Mouse (Mus musculus): ENCODE measurements around the gene Esrra.

Gene Esrra

DNA sequence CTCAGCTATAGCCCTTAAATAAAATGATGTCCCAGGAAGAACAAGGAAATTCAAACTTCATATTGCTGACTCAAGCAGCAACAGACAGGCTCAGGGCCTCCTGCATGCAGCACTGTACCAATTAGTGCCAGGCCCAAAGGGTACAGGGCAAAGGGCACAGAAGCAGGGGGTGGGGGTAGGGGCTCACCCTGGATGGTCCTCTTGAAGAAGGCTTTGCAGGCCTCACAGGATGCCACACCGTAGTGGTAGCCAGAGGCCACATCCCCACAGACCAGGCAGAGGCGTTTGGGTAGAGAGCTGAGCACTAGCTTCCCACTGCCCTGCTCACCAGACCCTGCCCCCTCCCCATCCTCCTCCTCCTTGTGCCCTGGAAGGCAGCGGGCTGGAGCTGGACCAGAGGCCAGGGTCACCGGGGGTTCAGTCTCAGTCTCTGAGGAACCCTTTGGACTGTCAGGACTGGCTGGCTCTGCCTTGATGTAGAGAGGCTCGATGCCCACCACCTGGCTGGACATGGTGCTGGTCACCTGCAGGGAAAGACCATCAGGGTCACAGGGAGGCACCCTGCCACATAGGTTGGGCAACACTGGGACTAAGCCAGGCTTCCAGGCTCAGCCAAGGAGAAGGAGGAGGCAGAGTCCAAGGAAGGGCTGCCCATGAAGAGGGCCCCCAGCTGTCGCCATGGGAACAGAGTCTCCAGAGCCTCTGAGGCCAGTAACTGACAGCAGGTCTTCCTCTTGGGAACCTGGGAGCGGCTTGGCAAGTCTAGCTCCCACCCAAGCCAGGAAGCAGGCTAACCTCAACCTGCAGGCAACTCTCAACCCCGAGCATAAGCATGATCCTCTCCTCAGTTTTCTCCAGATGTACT is 1.5 kb downstream of the Esrra start:
- DNase-seq (ENCODE audit: low spot score), result peak; percentile 58

DNA sequence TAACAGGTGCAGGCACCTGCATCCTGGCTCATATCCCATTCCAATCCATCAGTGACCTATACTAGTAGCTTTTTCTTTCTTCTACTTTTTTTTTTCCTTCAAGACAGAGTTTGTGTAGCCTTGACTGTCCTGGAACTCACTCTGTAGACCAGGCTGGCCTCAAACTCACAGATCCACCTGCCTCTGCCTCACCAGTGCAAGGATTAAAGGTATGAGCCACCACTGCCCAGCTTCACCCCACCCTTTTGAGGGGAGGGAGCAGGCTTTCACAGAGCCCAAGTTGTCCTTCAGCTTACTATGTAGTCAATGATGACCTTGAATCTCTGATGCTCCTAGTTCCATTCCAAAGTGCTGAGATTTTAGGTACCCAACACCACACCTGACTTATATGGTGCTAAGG is 2.2 kb downstream of the Esrra start:
- no peak for DNase-seq (ENCODE audit: low spot score)

GRCm38 (mm10) chr19:6918321-6918720 is 3.3 kb downstream of the Esrra start:
- DNase-seq (ENCODE audit: low spot score), result no peak

GRCm38 (mm10) chr19:6916496-6916895 is 5.1 kb downstream of the Esrra start:
- no peak for DNase-seq (ENCODE audit: low spot score)

GRCm38 (mm10) chr19:6915276-6915675 is 6.3 kb downstream of the Esrra start:
- no peak for DNase-seq (ENCODE audit: low spot score)

DNA sequence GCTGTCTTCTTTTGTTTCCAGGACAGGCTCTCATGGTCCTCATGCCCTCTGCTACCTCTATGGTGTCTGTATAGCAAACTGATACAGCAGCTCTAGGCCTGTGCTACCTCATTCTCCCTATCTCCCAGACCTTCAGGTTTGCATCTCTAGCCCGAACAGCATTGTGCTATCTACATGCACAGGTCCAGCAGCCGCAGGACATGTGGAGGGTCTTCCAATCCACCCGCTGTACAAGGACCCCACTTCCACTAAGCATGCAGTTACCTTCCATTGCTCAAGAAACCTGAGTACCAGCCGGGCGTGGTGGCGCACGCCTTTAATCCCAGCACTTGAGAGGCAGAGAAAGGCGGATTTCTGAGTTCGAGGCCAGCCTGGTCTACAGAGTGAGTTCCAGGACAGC is 7.1 kb downstream of the Esrra start:
- no peak for DNase-seq (ENCODE audit: low spot score)

DNA sequence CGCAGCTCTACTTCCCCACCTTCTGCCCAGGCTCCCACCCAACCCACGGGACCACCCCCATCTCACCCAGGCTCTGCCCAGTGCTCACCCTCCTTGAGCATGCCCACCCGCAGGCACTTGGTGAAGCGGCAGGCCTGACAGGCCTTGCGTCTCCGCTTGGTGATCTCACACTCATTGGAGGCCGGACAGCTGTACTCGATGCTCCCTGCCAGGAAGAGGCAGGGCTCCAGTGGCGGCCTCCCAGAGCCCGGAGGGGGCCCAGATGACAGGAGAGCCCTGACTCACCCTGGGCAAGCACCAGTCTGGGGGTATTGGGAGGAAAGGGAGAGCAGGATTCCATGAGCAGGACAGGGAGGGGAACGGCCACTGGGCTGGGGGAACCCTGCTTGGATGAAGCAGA is 7.6 kb downstream of the Esrra start:
- DNase-seq (ENCODE audit: low spot score), result no peak

- no peak for DNase-seq (ENCODE audit: low spot score)
These were observed 8.6 kb downstream of the Esrra start for GRCm38 (mm10) chr19:6913036-6913435.

GRCm38 (mm10) chr19:6912205-6912970 is 9.2 kb downstream of the Esrra start:
- DNase-seq (ENCODE audit: low spot score), result no peak

GRCm38 (mm10) chr19:6911101-6912074 is 10.2 kb downstream of the Esrra start:
- DNase-seq (ENCODE audit: low spot score), result no peak

DNA sequence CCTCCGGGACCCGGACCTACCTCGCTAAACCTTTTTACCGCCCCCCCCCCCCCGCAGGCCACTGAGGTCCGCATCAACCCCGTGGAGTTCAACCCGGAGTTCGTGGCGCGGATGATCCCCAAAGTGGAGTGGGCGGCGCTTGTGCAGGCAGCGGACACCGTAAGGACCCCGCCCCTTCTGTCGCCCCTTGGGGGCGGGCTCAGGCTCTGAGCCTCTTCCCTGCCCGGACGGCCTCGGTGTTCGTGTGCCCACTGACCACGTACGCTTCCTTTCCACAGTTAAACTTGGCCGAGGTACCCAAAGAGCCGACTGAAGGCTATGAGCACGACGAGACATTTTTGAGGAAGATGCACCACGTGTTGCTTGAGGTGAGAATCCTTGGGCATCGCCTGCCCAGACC is 11.3 kb downstream of the Esrra start:
- DNase-seq (ENCODE audit: low spot score), result peak; percentile 50

DNA sequence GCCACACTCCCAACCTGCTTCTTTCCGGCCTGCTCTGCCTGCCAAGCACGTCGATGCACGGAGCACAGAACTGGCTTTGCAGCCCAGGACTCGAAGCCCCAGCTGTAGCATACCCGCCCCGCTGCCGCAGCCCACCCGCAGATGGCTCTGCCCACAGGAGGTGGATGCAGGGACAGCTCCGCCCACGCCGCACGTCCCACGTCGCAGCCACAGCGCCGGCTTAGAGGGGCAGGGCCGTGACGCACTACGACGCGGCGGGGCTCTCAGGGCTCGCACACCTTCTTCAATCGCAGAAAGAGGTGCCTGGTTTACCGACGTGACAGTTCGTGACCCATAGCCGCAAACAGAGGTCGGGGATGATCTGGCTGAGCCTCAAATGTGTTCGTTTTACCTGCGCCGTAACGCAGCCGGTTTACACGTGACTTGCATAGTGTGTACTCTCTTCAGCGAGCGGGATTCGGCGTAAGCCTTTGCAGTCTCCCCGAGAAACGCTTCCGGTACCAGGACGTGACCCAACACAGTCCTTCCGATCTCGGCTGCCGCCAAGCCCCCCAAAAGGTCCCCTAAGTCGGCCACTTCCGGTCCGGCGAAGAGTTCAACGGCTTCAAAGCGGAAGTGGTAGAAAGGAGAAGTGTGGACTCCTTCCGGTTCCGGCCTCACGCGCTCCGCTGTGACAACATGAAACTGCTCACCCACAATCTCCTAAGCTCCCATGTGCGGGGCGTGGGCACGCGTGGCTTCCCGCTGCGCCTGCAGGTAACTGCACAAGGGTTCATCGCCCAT is 11.9 kb downstream of the Esrra start, which contains the start of the genes Trmt112 and Prdx5:
Trmt112 (plus strand) TSS at position 192 of the 783 bp plus-strand sequence.
Prdx5 (minus strand) TSS at position 600 of the 783 bp plus-strand sequence.
- peak; percentile 89 for DNase-seq (ENCODE audit: low spot score)

DNA sequence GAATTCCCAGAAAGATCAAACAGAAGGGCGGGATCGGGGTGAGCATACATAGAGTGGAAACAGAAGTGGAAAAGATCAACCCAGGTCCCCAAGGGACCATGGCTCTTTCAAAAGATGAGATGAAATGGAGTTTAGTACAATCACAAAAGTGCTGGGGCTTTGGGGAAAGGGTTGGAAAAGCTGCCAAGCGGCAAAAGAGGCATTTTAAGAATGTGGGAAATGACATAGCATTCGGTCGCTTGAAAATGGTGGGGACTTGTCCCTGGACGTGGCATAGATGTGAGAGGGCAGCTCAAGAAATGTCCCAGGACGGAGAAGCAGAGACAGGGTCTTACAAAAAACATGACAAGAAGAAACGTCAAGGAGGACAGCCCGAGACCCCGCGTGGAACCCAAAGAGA is 12.6 kb downstream of the Esrra start:
- DNase-seq (ENCODE audit: low spot score), result no peak

- no peak for DNase-seq (ENCODE audit: low spot score)
These were observed 13.6 kb downstream of the Esrra start for GRCm38 (mm10) chr19:6907811-6908540.

- no peak for DNase-seq (ENCODE audit: low spot score)
These were observed 14.5 kb downstream of the Esrra start for GRCm38 (mm10) chr19:6907094-6907493.

- no peak for DNase-seq (ENCODE audit: low spot score)
These were observed 15.4 kb downstream of the Esrra start for GRCm38 (mm10) chr19:6906199-6906598.

GRCm38 (mm10) chr19:6905498-6906159 is 16.0 kb downstream of the Esrra start:
- DNase-seq (ENCODE audit: low spot score), result no peak

GRCm38 (mm10) chr19:6904846-6905245 is 16.8 kb downstream of the Esrra start:
- DNase-seq (ENCODE audit: low spot score), result no peak

- DNase-seq (ENCODE audit: low spot score), result no peak
These were observed 18.6 kb downstream of the Esrra start for GRCm38 (mm10) chr19:6903031-6903430.

DNA sequence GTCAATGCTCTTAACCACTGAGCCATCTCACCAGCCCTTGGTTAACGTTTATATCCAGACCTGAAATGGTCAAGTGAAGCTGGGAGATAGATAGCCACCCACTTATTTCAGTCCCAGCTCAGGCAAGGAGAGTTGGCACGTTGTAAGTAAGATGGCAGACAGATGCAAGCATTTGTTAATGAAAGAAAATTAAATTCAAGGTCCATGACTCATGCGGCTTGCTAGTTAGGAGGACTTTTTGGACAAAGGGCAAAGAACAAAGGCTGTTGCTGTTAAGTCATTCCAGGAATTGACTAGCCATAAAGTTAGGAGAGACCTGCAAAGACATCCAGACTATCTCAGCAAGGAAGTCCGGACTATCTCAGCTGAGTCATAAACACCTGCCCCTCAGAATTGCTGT is 22.0 kb downstream of the Esrra start:
- DNase-seq (ENCODE audit: low spot score), result no peak

Data from ovary, adult 18-20 months (tissue).